Mouse (Mus musculus) lung, postnatal 0 days (tissue): ENCODE measurements around the gene Gm5269. TPM values are rescaled to one million over a fixed set of nuclear protein-coding genes. Genes with fewer than 3 reads are reported as not detected.
A peak's percentile ranks its signal among the peaks of the same experiment; 100 is the strongest.

ENCODE experiments used
- ATAC-seq: fragments of 200-750 bp; cut with Nextera tagmentation; 2 replicates; pipeline ENCODE4 v1.8.0; 2017; ENCODE audit warnings: moderate library complexity
- DNase-seq: peaks from one replicate; pipeline ENCODE4 v3.0.0-alpha.2; 2016; ENCODE audit warnings: low spot score
- H3K27ac ChIP-seq: fragments of 300-500 bp; sonication (generic); 2 replicates; pipeline ENCODE4 v1.5.1; 2014; ENCODE audit warnings: antibody characterized with exemption, mild to moderate bottlenecking, low read length, mixed read lengths
- H3K27me3 ChIP-seq: fragments of 300-500 bp; sonication (generic); replicated peaks from 2 replicates; pipeline ENCODE4 v1.6.1; 2014; ENCODE audit warnings: low read length, mixed read lengths; ENCODE audit not compliant: insufficient read depth
- H3K36me3 ChIP-seq: fragments of 300-500 bp; sonication (generic); 2 replicates; pipeline ENCODE4 v1.6.1; 2014; ENCODE audit warnings: low read length, mixed read lengths; ENCODE audit not compliant: insufficient read depth
- H3K4me1 ChIP-seq: fragments of 300-500 bp; sonication (generic); 2 replicates; pipeline ENCODE4 v1.6.1; 2014; ENCODE audit warnings: antibody characterized with exemption, low read depth, low read length, mixed read lengths; ENCODE audit not compliant: insufficient read depth
- H3K4me2 ChIP-seq: fragments of 300-500 bp; sonication (generic); replicated peaks from 2 replicates; pipeline ENCODE4 v1.6.1; 2014; ENCODE audit warnings: low read depth, mild to moderate bottlenecking, low read length, moderate library complexity, mixed read lengths
- H3K4me3 ChIP-seq: fragments of 300-500 bp; sonication (generic); 2 replicates; pipeline ENCODE4 v1.5.1; 2014; ENCODE audit warnings: low read depth, low read length
- H3K9ac ChIP-seq: fragments of 300-500 bp; sonication (generic); replicated peaks from 2 replicates; pipeline ENCODE4 v1.6.1; 2014; ENCODE audit warnings: low read depth, mild to moderate bottlenecking
- H3K9me3 ChIP-seq: fragments of 300-500 bp; sonication (generic); 2 replicates; pipeline ENCODE4 v1.6.1; 2016; ENCODE audit warnings: low read length, mixed read lengths
- CTCF ChIP-seq: IDR thresholded peaks from 2 replicates; pipeline ENCODE4 v1.5.1; 2016; ENCODE audit warnings: antibody characterized with exemption, mild to moderate bottlenecking
- EP300 ChIP-seq: IDR thresholded peaks from 2 replicates; pipeline ENCODE4 v1.6.1; 2016; ENCODE audit warnings: antibody characterized with exemption, mild to moderate bottlenecking, control low read depth
- WGBS: fragments of 180-500 bp; shearing (Covaris S2); extraction: QIAGEN DNeasy Blood & Tissue Kit; methylation state at CpG from one replicate; pipeline ENCODE4 v1.1.7; 2014; 5-methylcytosine and 5-hydroxymethylcytosine counted together
- polyA plus RNA-seq: library from polyadenylated mRNA; unstranded; fragments of >200 nt; fragmentation: Nextera tagmentation; extraction: Ambion mirVana; gene quantifications from 2 replicates; pipeline ENCODE4 v1.2.1, GENCODE M21; 2015

Gm5269 gene
- polyA plus RNA-seq, 1 experiment from 2014 or later, result not detected

- TF ChIP-seq CTCF (no peak), EP300 (no peak)
- DNase-seq, result no peak
Observed at GRCm38 (mm10) chr1:45865316-45865715, 24.8 kb downstream of the Gm5269 start.

DNA sequence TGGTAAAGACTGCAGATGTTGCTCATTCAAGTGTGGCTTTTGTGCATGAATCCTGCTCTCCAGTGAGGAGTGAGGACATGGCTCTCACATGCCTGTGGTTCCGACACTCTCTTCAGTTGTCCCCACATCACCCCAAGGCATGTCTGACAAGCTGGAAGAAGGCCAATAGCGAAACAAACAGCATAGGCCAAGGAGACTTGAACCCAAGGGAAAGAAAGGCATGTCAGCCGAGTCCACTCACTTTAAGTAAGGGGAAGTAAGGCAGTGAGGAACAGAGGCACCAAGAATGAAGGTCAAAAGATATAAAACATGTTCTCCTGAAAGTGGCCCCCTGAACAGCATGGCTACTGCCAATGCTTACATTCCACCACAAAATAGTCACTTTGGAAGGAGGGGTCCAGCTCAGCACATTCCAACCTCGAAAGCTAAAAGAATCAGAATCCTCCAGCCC is 25.5 kb downstream of the Gm5269 start:
- H3K9me3 ChIP-seq, result no peaks in the 10 kb centered on the region
- WGBS, result 15% methylated on average over 4 of the region's 4 CpGs
- TF ChIP-seq EP300, result no peak
- TF ChIP-seq CTCF, result no peak
- H3K36me3 ChIP-seq, result no peaks in the 10 kb centered on the region
- H3K4me3 ChIP-seq, result no peak overlapping the region
- no peak overlapping the region for H3K9ac ChIP-seq
- peaks cover 21% of the 10 kb centered on the region; the same call in 1 of the 2 replicates for H3K27me3 ChIP-seq
- ATAC-seq (peak; percentile 47), DNase-seq (peak; percentile 57)
- H3K4me1 ChIP-seq, result peaks cover 15% of the 10 kb centered on the region; the same call in 1 of the 2 replicates
- no peak overlapping the region for H3K4me2 ChIP-seq
- H3K27ac ChIP-seq, result no peak overlapping the region

More at GRCm38 (mm10) chr1:45865316-45865715, 24.8 kb downstream of the Gm5269 start:
- Histone ChIP-seq H3K4me1 (peaks cover 12% of the 10 kb centered on the region; the same call in 1 of the 2 replicates), H3K4me2 (no peak overlapping the region), H3K9me3 (no peaks in the 10 kb centered on the region), H3K36me3 (no peaks in the 10 kb centered on the region), H3K27me3 (peaks cover 21% of the 10 kb centered on the region; the same call in 1 of the 2 replicates), H3K4me3 (no peak overlapping the region), H3K9ac (no peak overlapping the region), H3K27ac (no peak overlapping the region)
- ATAC-seq, result no peak
- WGBS, result 28% methylated on average over 1 of the region's 1 CpGs

DNA sequence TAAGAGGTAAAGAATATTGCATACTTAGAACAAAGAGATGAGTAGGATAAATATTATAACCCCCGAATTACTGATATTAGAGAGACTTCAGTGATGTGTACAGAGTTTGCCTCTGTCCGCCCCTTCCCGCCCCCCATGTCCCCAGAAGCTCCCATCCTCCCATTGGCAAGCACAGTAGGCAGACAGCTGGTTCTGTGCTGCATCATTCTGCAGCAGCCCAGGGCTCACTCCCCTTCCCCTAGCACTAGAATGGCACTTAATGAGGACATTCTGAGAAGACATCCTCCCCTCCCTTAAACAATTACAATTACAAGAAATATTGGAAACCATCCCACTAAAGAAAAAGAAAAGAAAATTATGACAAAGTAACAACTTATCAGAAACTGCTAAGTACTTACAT is 26.4 kb downstream of the Gm5269 start:
- ATAC-seq (no peak), DNase-seq (no peak)
- H3K9ac ChIP-seq, result no peak overlapping the region
- H3K4me3 ChIP-seq, result no peak overlapping the region
- no peak overlapping the region for H3K4me2 ChIP-seq
- 97% methylated on average over 3 of the region's 3 CpGs for WGBS
- peaks cover 15% of the 10 kb centered on the region; the same call in 1 of the 2 replicates for H3K4me1 ChIP-seq
- TF ChIP-seq EP300, result no peak
- no peak for TF ChIP-seq CTCF
- H3K36me3 ChIP-seq, result no peaks in the 10 kb centered on the region
- H3K9me3 ChIP-seq, result no peaks in the 10 kb centered on the region
- no peak overlapping the region for H3K27ac ChIP-seq
- H3K27me3 ChIP-seq, result peaks cover 21% of the 10 kb centered on the region; the same call in 1 of the 2 replicates

GRCm38 (mm10) chr1:45861162-45861561 is 28.9 kb downstream of the Gm5269 start:
- Histone ChIP-seq H3K4me3 (no peak overlapping the region), H3K27ac (no peak overlapping the region), H3K4me2 (no peak overlapping the region), H3K9ac (no peak overlapping the region), H3K9me3 (no peaks in the 10 kb centered on the region), H3K36me3 (no peaks in the 10 kb centered on the region), H3K4me1 (peaks cover 12% of the 10 kb centered on the region; the same call in 1 of the 2 replicates), H3K27me3 (peaks cover 13% of the 10 kb centered on the region; the same call in 1 of the 2 replicates)
- TF ChIP-seq EP300 (no peak), CTCF (no peak)
- ATAC-seq, result no peak
- no peak for DNase-seq

GRCm38 (mm10) chr1:45860349-45860748 is 29.7 kb downstream of the Gm5269 start:
- DNase-seq (peak; percentile 55), ATAC-seq (peak; percentile 62)
- Histone ChIP-seq H3K27me3 (peaks cover 13% of the 10 kb centered on the region; the same call in 1 of the 2 replicates), H3K4me3 (no peak overlapping the region), H3K4me2 (0 out of 2 replicates have a peak overlapping the region, but pooled peaks have one; percentile 27), H3K9me3 (no peaks in the 10 kb centered on the region), H3K27ac (0 out of 2 replicates have a peak overlapping the region, but pooled peaks have one; percentile 1), H3K36me3 (no peaks in the 10 kb centered on the region), H3K9ac (no peak overlapping the region), H3K4me1 (peaks cover 7% of the 10 kb centered on the region; the same call in 1 of the 2 replicates)
- WGBS, result 17% methylated on average over 5 of the region's 5 CpGs
- peak; percentile 73 for TF ChIP-seq EP300
- no peak for TF ChIP-seq CTCF

DNA sequence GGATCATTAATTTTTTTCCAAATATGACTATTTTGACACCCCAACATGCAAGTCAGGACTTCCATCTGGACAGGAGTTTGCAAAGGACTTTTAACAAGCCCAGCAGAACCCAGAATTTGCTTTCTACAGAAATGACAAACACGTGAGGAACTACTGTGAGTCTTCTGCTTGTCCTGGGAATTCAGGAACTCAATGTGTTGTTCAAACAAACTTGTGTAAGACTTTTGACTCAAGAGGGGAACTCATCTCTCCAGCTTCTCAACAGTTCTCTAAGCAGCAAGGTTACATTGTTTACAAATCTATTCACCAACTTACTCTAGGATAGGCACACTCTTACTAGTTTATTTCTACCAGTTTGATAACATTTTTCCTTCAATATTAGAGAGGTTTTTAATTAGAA is 32.0 kb downstream of the Gm5269 start:
- WGBS, result 42% methylated on average over 1 of the region's 1 CpGs
- Histone ChIP-seq H3K27ac (no peak overlapping the region), H3K4me3 (no peak overlapping the region), H3K4me1 (peaks cover 4% of the 10 kb centered on the region; the same call in 1 of the 2 replicates), H3K27me3 (0 out of 2 replicates have a peak, but pooled peaks cover 1% of the 10 kb centered on the region), H3K9ac (no peak overlapping the region), H3K4me2 (no peak overlapping the region), H3K36me3 (no peaks in the 10 kb centered on the region), H3K9me3 (no peaks in the 10 kb centered on the region)
- no peak for ATAC-seq
- peak; percentile 27 for DNase-seq
- TF ChIP-seq CTCF (no peak), EP300 (no peak)
